Mouse (Mus musculus): Measurements from ENCODE around the gene Elmod1. TPM values are rescaled to one million over a fixed set of nuclear protein-coding genes. Genes with fewer than 3 reads are reported as not detected.

Elmod1 gene
- not detected in 4 replicates for total RNA-seq (2023)

DNA sequence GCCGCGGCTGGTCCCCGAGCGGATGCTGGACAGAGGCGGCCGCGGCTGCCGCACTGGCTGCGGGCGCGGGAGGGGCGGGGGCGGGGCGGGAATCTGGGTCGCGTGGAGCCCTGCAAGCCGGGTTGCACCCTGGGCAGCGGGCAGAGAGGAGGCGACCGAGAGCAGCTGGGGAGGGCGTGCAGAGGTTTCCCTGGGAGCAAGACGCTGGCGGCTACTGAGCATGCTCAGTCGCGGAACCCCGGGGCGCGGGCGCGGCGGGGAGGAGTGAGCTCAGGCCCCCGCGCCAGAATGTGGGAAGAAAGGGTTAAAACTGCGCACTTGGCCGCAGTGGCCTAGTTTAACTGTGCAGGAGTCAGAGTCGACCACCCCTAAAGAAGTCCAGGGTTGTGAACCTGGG lies at the start of gene Elmod1:
TSS of gene Elmod1 (minus strand) at position 180 of the 397 bp plus-strand sequence.

Other genes starting within 250 kb of the Elmod1 start
- gene Slc35f2, start 203.8 kb downstream of the Elmod1 start, total RNA-seq (2023) = 2.2 to 4.1 TPM (median 3.0 TPM) in 4 replicates
- not detected in 4 replicates for gene Sln, start 125.1 kb downstream of the Elmod1 start, total RNA-seq (2023)
- not detected in 4 replicates for gene Tnfaip8l3, start 93.1 kb upstream of the Elmod1 start, total RNA-seq (2023)